Mouse (Mus musculus) kidney, adult 2 months (tissue): Measurements from ENCODE around the gene B4gat1. TPM values are rescaled to one million over a fixed set of nuclear protein-coding genes. Genes with fewer than 3 reads are reported as not detected.

Experiments
- DNase-seq: peaks from one replicate; pipeline ENCODE4 v3.0.0; 2021
- H3K27ac ChIP-seq: fragments of 200-500 bp; 2 replicates; pipeline ENCODE4 v1.5.1; 2012; ENCODE audit warnings: low read depth, low read length, control low read depth, inconsistent platforms; ENCODE audit not compliant: insufficient read depth
- H3K27me3 ChIP-seq: fragments of 200-500 bp; replicated peaks from 2 replicates; pipeline ENCODE4 v1.6.1; 2012; ENCODE audit warnings: mild to moderate bottlenecking, moderate library complexity, low read length, inconsistent platforms; ENCODE audit not compliant: control insufficient read depth, insufficient read depth
- H3K36me3 ChIP-seq: fragments of 200-500 bp; 2 replicates; pipeline ENCODE4 v1.6.1; 2012; ENCODE audit warnings: mild to moderate bottlenecking, moderate library complexity, low read length, inconsistent platforms; ENCODE audit not compliant: control insufficient read depth, insufficient read depth
- H3K4me1 ChIP-seq: fragments of 200-500 bp; 2 replicates; pipeline ENCODE4 v1.6.1; 2011; ENCODE audit warnings: low read length; ENCODE audit not compliant: control insufficient read depth, insufficient read depth
- H3K4me3 ChIP-seq: fragments of 200-500 bp; 2 replicates; pipeline ENCODE4 v1.5.1; 2011; ENCODE audit warnings: mild to moderate bottlenecking, low read depth, low read length, control low read depth; ENCODE audit not compliant: insufficient read depth
- CTCF ChIP-seq: fragments of 200-500 bp; conservative IDR thresholded peaks from 2 replicates; pipeline ENCODE4 v1.5.1; 2011; ENCODE audit warnings: low read depth, mild to moderate bottlenecking, control low read depth, low read length, moderate library complexity, mixed read lengths; ENCODE audit not compliant: insufficient read depth, insufficient read length
- POLR2A ChIP-seq: fragments of 200-500 bp; IDR thresholded peaks from one replicate; pipeline ENCODE4 v1.6.1; 2011; ENCODE audit warnings: low read depth, low read length, control low read depth
- WGBS: fragments of 180-500 bp; shearing (Covaris S2); methylation state at CpG from one replicate; pipeline ENCODE4 v1.1.7; 2018; 5-methylcytosine and 5-hydroxymethylcytosine counted together
- polyA plus RNA-seq: library from polyadenylated mRNA; depleted of rRNA; stranded (reverse); fragments of >200 nt; gene quantifications from 2 replicates; pipeline ENCODE4 v1.2.3, GENCODE M21; 2012

The B4gat1 gene
- polyA plus RNA-seq, 1 experiment: 45.0 TPM

DNA sequence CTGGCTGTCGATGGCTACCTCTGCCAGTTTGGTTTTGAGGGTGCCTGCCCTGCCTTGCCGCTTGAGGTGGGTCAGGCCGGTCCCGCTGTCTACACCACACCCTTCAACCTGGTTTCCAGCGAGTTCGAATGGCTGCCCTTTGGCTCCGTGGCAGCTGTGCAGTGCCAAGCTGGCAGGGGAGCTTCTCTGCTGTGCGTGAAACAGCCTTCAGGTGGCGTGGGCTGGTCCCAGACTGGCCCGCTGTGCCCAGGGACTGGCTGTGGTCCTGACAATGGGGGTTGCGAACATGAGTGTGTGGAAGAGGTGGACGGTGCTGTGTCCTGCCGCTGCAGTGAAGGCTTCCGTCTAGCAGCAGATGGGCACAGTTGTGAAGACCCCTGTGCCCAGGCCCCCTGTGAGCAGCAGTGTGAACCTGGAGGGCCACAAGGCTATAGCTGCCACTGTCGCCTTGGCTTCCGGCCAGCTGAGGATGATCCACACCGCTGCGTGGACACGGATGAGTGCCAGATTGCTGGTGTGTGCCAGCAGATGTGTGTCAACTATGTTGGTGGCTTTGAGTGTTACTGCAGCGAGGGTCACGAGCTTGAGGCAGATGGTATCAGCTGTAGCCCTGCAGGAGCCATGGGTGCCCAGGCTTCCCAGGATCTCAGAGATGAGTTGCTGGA lies 30.1 kb downstream of the B4gat1 start:
- H3K4me1 ChIP-seq: no peaks in the 10 kb centered on the region; the same call in 1 of the 2 replicates

DNA sequence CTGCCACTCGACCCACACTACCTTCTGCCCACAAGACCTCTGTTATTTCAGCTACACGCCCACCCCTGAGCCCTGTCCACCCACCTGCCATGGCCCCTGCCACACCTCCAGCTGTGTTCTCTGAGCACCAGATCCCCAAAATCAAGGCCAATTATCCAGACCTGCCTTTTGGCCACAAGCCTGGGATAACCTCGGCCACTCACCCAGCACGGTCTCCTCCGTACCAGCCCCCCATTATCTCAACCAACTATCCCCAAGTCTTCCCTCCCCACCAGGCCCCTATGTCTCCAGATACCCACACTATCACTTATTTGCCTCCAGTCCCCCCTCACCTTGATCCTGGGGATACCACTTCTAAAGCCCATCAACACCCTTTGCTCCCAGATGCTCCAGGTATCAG lies 30.9 kb downstream of the B4gat1 start:
- H3K36me3 ChIP-seq: no peaks in the 10 kb centered on the region
- no peak for DNase-seq
- H3K4me1 ChIP-seq: no peaks in the 10 kb centered on the region; the same call in 1 of the 2 replicates
- no peak overlapping the region for H3K27ac ChIP-seq
- no peak overlapping the region for H3K4me3 ChIP-seq
- no peaks in the 10 kb centered on the region for H3K27me3 ChIP-seq
- no peak for TF ChIP-seq POLR2A
- no peak for TF ChIP-seq CTCF
- 83% methylated on average over 5 of the region's 5 CpGs for WGBS

More for the DNA sequence above, 30.1 kb downstream of the B4gat1 start:
- TF ChIP-seq CTCF: no peak
- TF ChIP-seq POLR2A: no peak
- Histone ChIP-seq H3K36me3 (no peaks in the 10 kb centered on the region), H3K27me3 (no peaks in the 10 kb centered on the region), H3K27ac (no peak overlapping the region), H3K4me3 (peak overlapping the region; percentile 40)
- 31% methylated on average over 21 of the region's 21 CpGs for WGBS
- peak; percentile 25 for DNase-seq

- H3K4me1 ChIP-seq: no peaks in the 10 kb centered on the region; the same call in 1 of the 2 replicates
- no peak overlapping the region for H3K4me3 ChIP-seq
- DNase-seq: no peak
- H3K27me3 ChIP-seq: no peaks in the 10 kb centered on the region
- H3K27ac ChIP-seq: no peak overlapping the region
- WGBS: 85% methylated on average over 7 of the region's 7 CpGs
- H3K36me3 ChIP-seq: no peaks in the 10 kb centered on the region
- TF ChIP-seq CTCF (no peak), POLR2A (no peak)
Observed at GRCm38 (mm10) chr19:5069978-5070377, 31.4 kb downstream of the B4gat1 start.

DNA sequence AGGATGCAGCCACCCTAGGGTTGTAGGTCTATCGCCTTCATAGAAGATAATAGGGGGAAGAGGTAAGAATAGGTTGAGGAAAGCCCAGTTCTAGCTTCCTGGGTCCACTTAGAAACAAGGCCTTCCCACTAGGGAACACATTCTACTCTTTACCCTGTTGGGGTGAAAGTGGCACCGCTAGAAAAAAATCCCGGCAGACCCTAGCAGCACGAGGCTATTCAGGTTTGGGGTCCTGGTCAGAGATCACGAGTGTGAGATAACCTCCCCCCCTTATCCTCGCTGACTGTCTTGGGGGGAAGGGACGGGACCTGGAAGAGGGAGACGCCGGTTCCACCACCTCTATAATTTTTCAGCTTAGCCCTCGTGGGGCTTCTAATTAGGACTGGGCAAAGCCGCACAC lies 32.5 kb downstream of the B4gat1 start:
- Histone ChIP-seq H3K4me3 (no peak overlapping the region), H3K27ac (no peak overlapping the region), H3K4me1 (no peaks in the 10 kb centered on the region; the same call in 1 of the 2 replicates), H3K36me3 (no peaks in the 10 kb centered on the region), H3K27me3 (no peaks in the 10 kb centered on the region)
- TF ChIP-seq CTCF (no peak), POLR2A (no peak)
- WGBS: 39% methylated on average over 11 of the region's 11 CpGs
- no peak for DNase-seq

- TF ChIP-seq POLR2A (no peak), CTCF (no peak)
- no peaks in the 10 kb centered on the region; the same call in 1 of the 2 replicates for H3K4me1 ChIP-seq
- no peaks in the 10 kb centered on the region for H3K36me3 ChIP-seq
- peak overlapping the region; percentile 54 for H3K4me3 ChIP-seq
- no peaks in the 10 kb centered on the region for H3K27me3 ChIP-seq
- peak; percentile 81 for DNase-seq
- 8% methylated on average over 40 of the region's 40 CpGs for WGBS
- H3K27ac ChIP-seq: peak overlapping the region; percentile 52; the same call in 1 of the 2 replicates
Observed at GRCm38 (mm10) chr19:5071545-5072369, 33.1 kb downstream of the B4gat1 start.

DNA sequence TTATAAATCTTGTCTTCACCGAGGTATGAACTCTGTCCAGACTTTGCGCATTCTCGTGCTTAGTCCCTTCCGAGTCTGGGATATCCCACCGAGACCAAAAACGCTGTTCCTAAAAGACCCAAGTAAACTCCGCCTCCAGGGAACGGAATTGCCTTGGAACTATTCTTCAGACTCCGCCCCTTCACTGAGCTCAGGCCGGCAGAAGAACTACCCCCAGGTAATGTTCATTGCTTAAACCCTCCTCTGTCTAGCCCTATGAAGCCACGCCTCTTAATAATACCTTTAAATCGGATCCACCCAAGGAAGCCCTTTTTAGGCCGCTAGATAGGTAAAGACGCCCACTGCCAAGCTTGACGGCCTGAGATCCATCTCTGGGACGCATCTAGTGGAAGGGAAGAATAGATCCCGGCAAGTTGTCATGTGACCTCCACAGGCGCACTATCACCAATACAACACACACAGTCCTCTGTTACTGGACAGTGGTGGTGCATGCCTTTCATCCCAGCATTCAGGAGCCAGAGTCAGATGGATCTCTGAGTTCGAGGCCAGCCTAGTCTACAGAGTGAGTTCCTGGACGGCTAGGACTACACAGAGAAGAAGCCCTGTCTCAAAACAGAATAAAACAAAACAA lies 33.9 kb downstream of the B4gat1 start:
- no peaks in the 10 kb centered on the region for H3K36me3 ChIP-seq
- peak; percentile 43 for DNase-seq
- peak overlapping the region; percentile 52; the same call in 1 of the 2 replicates for H3K27ac ChIP-seq
- H3K4me1 ChIP-seq: no peaks in the 10 kb centered on the region
- WGBS: 4% methylated on average over 20 of the region's 20 CpGs
- peak overlapping the region; percentile 54 for H3K4me3 ChIP-seq
- H3K27me3 ChIP-seq: no peaks in the 10 kb centered on the region
- no peak for TF ChIP-seq POLR2A
- no peak for TF ChIP-seq CTCF
